Mouse (Mus musculus) gastrocnemius, adult 18-20 months (tissue): ENCODE measurements at regions not wholly inside any gene's neighbourhood (a gene's known extent, or its start where the extent isn't known, plus 50 kb on each side); places are given as distances from the start of the nearest gene placed in this dataset.
"Not testable (repeated sequence)": the region's sequence is repeated elsewhere in the genome, so short reads cannot be mapped to it uniquely, and the experiment has no call there.

Experiments
- DNase-seq: peaks from one replicate; pipeline ENCODE4 v3.0.0; 2021; ENCODE audit warnings: low spot score

DNA sequence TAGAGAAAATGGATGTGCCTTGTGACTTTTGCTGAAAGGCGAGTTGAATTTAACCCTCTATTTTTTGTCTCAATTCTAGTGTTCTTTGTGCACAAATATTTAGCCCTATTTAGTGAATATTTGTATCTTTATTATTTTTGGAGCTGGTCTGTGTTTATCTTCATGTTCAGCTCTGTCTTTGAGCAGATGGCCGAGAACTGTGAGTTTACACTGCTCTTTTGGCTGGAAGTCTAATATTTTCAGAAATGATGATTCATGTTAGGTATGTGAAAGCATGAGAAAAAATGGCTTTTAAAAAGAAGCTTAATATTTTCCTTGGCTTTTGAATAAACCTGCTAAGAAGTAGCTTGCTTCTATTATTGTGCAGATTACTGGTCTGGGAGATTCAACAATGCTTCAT is 505.4 kb downstream of the Sema5a start:
- no peak for DNase-seq

GRCm38 (mm10) chr15:32751991-32752390 is 507.4 kb downstream of the Sema5a start:
- DNase-seq: no peak

DNA sequence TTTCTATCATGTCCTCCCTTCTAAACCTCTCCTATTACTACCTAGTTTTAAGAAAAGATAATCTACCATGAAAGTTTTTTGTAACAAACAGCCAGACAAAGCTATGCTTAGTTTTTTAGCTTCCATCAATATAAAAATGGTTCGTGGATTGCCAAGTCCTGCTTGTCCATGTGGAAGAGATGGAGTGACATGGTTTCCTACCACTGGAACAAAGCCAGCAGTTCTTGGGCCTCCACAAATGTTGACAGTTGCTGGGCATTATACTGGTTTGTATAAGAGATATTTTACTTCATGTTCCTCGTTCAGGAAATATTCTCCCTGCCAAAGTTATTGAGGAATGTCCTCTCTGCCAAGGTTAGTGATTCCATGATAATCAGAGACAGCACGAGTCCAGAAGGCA is 515.5 kb downstream of the Sema5a start:
- DNase-seq: no peak

DNA sequence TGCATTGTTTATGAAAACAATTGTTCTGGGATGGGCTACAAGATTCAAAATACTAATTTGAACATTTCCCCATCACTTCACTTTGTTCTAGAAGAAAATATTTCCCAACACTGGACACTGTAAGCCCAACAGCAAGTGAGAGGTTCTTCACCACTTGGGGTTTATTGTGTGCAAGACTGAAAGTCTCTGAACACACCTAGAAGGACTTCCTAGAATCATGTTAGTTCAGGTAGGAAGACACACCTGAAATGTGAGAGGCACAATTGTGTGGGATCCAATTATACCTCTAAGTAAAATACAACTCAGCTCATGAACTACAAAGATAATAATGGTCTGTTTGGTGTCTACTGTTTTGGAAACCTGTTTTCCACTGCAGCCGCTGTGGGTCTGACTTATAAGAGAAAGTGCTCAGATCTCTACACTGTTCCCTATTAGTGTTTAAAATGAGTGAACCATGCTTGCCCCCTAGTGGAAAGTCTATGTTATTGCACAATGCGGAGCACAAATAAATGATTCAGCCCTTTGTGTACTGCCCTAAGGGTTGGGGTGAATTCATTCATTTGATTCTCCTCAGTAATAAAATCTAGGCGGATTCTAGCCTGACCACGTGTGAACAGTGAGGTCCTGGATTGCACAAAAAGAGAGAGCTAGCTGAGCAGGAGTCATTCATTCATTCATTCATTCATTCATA is 521.5 kb downstream of the Sema5a start:
- no peak for DNase-seq

- DNase-seq: no peak
These were observed 522.3 kb downstream of the Sema5a start for GRCm38 (mm10) chr15:32766746-32767471.

GRCm38 (mm10) chr15:32778226-32778598 is 533.6 kb downstream of the Sema5a start:
- DNase-seq: not testable (repeated sequence)

- DNase-seq: peak; percentile 81
These were observed 534.1 kb downstream of the Sema5a start for GRCm38 (mm10) chr15:32778599-32779273.

DNA sequence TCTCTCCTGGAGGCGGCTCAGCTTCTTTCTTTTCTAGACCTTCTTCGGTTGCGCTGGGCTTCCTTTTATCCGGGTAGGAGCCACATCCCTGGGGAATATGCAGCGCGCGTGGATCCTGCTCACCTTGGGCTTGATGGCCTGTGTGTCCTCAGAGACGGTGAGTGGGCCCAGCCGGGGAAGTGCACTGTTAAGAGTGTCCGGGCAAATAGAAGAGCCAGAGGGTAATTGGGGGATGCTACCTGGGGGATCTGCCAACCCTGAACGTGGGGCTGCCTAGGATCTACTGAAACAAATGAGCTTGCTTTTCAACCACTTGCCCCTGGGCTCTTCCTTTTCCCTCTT is 534.6 kb downstream of the Sema5a start:
- DNase-seq: not testable (repeated sequence)

DNA sequence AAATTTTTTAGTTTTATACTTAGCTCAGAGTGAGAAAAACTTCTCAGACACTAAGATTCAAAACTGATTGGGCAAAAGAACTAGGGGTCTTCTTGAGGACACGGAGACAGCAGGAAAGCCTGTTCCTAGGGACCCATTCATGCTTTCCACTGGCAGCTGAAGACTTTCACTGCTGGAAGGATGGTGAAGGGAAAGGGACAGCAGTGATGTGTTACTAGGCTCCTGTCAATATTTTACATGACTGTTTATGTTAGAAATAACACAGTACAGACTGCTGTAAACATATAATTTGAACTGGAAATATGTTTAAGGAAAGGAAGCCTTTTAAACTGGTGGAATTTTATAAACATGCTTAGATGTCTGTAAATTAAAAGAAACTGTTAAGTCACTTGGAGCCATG is 537.0 kb downstream of the Sema5a start:
- DNase-seq: not testable (repeated sequence)

GRCm38 (mm10) chr15:32799222-32799621 is 554.6 kb downstream of the Sema5a start:
- no peak for DNase-seq

DNA sequence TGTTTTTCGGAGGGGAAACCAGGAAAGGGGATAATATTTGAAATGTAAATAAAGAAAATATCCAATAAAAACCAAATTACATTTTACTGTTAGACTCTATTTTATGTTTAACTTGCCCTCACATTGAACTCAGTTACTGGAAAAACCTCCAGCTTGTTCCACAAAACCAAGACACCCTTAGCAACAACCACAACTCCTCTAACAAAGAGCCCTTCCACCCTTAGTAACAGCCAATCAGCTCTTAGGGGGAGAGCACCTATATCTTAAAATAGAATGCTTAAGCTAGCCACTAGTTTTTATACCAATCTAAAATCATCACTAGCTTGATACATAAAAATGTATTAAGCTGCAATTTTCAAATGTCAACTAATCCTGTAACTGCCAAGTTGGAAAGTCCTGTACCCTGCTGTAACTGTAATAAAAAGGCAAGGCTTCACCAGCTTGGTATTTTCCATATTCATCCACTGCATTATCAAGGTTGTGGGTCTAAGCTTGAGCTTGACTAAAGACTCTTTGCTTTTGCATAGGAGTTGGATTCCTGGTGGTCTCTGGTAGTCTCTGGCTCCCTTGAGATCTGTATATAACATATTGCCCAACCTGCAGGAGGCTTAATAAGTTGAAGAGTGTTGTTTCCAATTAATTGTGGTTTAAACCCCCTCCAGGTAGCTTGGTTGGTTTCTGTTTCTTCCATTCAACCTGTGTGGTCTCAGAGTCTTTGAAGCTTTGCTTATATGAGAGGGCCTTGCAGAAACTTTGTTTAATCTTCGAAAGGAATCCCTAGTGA is 566.4 kb downstream of the Sema5a start:
- DNase-seq: no peak

GRCm38 (mm10) chr15:32839966-32840365 is 595.4 kb downstream of the Sema5a start:
- no peak for DNase-seq
